Comparison of ENCODE assay signal across 14 mouse cellular contexts in the genomic region with DNA sequence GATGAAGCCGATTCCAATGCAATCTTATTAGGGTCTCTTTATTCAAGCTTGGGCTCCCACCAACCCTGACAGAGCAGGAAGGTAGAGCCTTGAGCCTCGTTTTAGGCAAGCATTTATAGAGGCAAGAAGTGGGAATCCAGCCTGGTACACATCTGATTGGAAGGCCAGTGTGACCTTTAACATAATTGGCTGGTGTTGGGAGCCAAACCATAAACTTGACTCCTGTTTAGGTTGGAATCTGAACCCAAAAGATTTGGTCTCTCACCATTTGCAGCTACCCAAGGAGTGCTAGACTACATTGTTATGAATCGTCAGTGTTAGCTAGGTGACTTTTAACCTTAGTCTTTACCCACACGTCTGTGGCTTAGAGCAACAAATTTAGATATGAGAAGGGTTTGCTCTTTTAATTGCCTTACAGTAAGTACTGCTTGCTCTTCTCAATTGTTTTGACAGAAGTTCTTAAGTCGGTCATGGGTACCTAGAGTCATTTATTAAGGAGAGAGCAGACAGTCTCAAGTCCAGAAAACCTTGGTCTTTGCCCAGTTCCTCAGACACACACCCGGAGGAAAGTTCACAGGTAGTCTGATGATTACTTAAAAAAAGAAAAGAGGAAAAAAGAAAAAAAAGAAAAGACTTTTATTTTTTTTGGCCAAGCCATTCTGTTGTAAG.
"Had no signal": no experiment of that assay in that cellular context is flagged by ENCODE, and none has a peak within 500 bp of the region (broad histone marks: within the 10 kb centered on the region; RNA-seq: fewer than 3 reads in every experiment).

No protein-coding gene starts in this region.

- H3K9ac ChIP-seq: limb, embryonic 15.5 days; liver, embryonic 14.5 days; midbrain, embryonic 13.5 days; neural tube, embryonic 15.5 days had no signal

- H3K4me1 ChIP-seq: limb, embryonic 15.5 days; midbrain, embryonic 13.5 days; neural tube, embryonic 15.5 days had no signal

- H3K4me2 ChIP-seq: limb, embryonic 15.5 days; midbrain, embryonic 13.5 days; neural tube, embryonic 15.5 days had no signal

- ATAC-seq: inflammation-experienced regulatory T-cells, adult 6 months; intestine, postnatal 0 days; midbrain, embryonic 13.5 days had no signal

- H3K4me3 ChIP-seq: limb, embryonic 15.5 days; midbrain, embryonic 13.5 days; myocyte; neural tube, embryonic 15.5 days had no signal

- H3K27ac ChIP-seq: limb, embryonic 15.5 days; liver, embryonic 14.5 days; midbrain, embryonic 13.5 days; neural tube, embryonic 15.5 days had no signal

- H3K36me3 ChIP-seq: limb, embryonic 15.5 days; midbrain, embryonic 13.5 days; neural tube, embryonic 15.5 days had no signal

- DNase-seq: layer of hippocampus, adult 9-11 months; layer of hippocampus, postnatal 36 days; lung, adult 18-20 months; right cerebral cortex, adult 18-20 months; right cerebral cortex, postnatal 25 days; thymus, adult 18-20 months; thymus, postnatal 14 days had no signal

- H3K27me3 ChIP-seq: limb, embryonic 15.5 days; midbrain, embryonic 13.5 days; neural tube, embryonic 15.5 days had no signal

- H3K9me3 ChIP-seq: limb, embryonic 15.5 days; midbrain, embryonic 13.5 days; neural tube, embryonic 15.5 days had no signal
